Mouse (Mus musculus): ENCODE measurements around the gene Dtx2. TPM values are rescaled to one million over a fixed set of nuclear protein-coding genes. Genes with fewer than 3 reads are reported as not detected.

Gene Dtx2
- polyA plus RNA-seq, 1 experiment from 2014 or later = 22.6 TPM

DNA sequence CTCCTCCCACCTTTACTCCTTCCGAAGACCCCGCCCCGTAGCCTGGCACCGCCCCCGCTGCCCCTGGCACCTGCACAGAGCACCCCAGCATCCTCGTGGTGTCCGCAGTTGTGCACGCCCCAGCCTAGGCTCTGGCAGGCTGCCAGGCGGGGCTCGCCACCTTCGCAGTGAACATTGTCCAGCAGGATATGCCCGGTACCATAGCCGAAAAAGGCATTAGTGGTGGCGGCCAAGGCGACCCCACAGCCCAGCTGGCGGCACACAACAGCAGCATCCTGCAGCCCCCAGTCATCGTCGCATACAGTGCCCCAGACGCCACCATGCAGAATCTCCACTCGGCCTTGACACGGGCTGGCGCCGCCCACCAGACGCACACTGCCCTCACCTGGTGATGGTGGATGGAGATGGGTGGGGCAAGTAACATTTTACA, 29.1 kb upstream of the Dtx2 start:
- ATAC-seq (replicated peaks; ENCODE audit: insufficient number of reproducible peaks, low FRiP score, low TSS enrichment, low read depth) = no peak
- Histone ChIP-seq H3K9me3 (replicated peaks; ENCODE audit: control insufficient read depth, low read length) (no peaks in the 10 kb centered on the region), H3K4me2 (ENCODE audit: low read depth, low read length) (peak overlapping the region; percentile 30; the same call in 1 of the 2 replicates), H3K27ac (replicated peaks; ENCODE audit: low read depth, low read length) (no peak overlapping the region), H3K4me1 (ENCODE audit: control insufficient read depth, insufficient read depth, low read length) (peaks cover 3% of the 10 kb centered on the region; the same call in 1 of the 2 replicates), H3K36me3 (replicated peaks; ENCODE audit: control insufficient read depth, insufficient read depth, low read depth, low read length) (no peaks in the 10 kb centered on the region), H3K27me3 (ENCODE audit: control insufficient read depth, insufficient read depth, low read length) (no peaks in the 10 kb centered on the region; the same call in 1 of the 2 replicates), H3K4me3 (ENCODE audit: low read depth, low read length) (no peak overlapping the region), H3K9ac (replicated peaks; ENCODE audit: low read length) (0 out of 2 replicates have a peak overlapping the region, but pooled peaks have one; percentile 3)
- 12% methylated on average over 24 of the region's 24 CpGs for whole genome bisulfite sequencing
- no peak for DNase-seq (ENCODE audit: low spot score)

DNA sequence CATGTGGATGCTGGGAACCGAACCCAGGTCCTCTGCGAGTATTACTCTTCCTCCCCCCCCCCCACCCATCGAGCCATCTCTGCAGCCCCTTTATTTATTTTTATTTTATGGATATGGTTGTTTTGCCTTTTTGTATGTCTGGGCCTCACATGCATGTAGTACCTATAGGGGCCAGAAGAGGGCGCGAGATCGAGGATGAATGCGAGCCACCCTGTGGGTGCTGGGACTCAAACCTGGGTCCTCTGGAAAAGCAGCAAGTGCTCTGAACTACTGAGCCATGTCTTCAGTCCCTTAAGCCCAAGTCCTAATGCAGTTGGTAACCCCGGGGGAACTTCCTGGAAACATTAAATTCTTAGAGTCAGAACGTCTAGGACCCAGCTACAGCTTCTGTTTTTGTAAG, 27.7 kb upstream of the Dtx2 start:
- Histone ChIP-seq H3K4me2 (ENCODE audit: low read depth, low read length) (no peak overlapping the region), H3K4me3 (ENCODE audit: low read depth, low read length) (no peak overlapping the region), H3K27ac (replicated peaks; ENCODE audit: low read depth, low read length) (no peak overlapping the region), H3K4me1 (ENCODE audit: control insufficient read depth, insufficient read depth, low read length) (peaks cover 3% of the 10 kb centered on the region; the same call in 1 of the 2 replicates), H3K9ac (replicated peaks; ENCODE audit: low read length) (no peak overlapping the region), H3K36me3 (replicated peaks; ENCODE audit: control insufficient read depth, insufficient read depth, low read depth, low read length) (no peaks in the 10 kb centered on the region), H3K9me3 (replicated peaks; ENCODE audit: control insufficient read depth, low read length) (no peaks in the 10 kb centered on the region), H3K27me3 (ENCODE audit: control insufficient read depth, insufficient read depth, low read length) (no peaks in the 10 kb centered on the region; the same call in 1 of the 2 replicates)
- ATAC-seq (replicated peaks; ENCODE audit: insufficient number of reproducible peaks, low FRiP score, low TSS enrichment, low read depth) (no peak), DNase-seq (ENCODE audit: low spot score) (no peak)
- WGBS = 66% methylated on average over 9 of the region's 9 CpGs

DNA sequence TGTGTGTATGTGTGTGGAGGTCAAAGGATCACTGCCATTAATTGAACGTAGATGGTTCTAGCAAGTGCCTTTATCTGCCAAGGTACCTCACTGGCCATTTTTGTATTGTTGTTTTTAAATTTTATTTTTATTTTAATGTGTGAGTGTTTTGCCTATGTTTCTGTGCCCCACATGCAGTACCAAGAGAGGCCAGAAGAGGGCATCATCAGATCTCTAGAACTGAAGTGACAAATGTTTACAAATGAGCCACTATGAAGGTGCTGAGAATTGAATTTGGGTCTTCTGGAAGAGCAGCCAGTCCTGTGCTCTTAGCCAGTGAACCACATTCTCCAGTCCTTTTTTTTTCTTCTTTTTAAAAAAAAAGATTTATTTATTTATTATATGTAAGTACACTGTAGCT, 25.8 kb upstream of the Dtx2 start:
- 53% methylated on average over 1 of the region's 1 CpGs for WGBS
- H3K4me3 ChIP-seq (ENCODE audit: low read depth, low read length) = no peak overlapping the region
- H3K36me3 ChIP-seq (replicated peaks; ENCODE audit: control insufficient read depth, insufficient read depth, low read depth, low read length) = no peaks in the 10 kb centered on the region
- H3K27ac ChIP-seq (replicated peaks; ENCODE audit: low read depth, low read length) = no peak overlapping the region
- no peaks in the 10 kb centered on the region for H3K9me3 ChIP-seq (replicated peaks; ENCODE audit: control insufficient read depth, low read length)
- no peak for ATAC-seq (replicated peaks; ENCODE audit: insufficient number of reproducible peaks, low FRiP score, low TSS enrichment, low read depth)
- peak; percentile 60 for DNase-seq (ENCODE audit: low spot score)
- H3K4me2 ChIP-seq (ENCODE audit: low read depth, low read length) = no peak overlapping the region
- H3K27me3 ChIP-seq (ENCODE audit: control insufficient read depth, insufficient read depth, low read length) = no peaks in the 10 kb centered on the region; the same call in 1 of the 2 replicates
- H3K9ac ChIP-seq (replicated peaks; ENCODE audit: low read length) = no peak overlapping the region
- no peaks in the 10 kb centered on the region; the same call in 1 of the 2 replicates for H3K4me1 ChIP-seq (ENCODE audit: control insufficient read depth, insufficient read depth, low read length)

DNA sequence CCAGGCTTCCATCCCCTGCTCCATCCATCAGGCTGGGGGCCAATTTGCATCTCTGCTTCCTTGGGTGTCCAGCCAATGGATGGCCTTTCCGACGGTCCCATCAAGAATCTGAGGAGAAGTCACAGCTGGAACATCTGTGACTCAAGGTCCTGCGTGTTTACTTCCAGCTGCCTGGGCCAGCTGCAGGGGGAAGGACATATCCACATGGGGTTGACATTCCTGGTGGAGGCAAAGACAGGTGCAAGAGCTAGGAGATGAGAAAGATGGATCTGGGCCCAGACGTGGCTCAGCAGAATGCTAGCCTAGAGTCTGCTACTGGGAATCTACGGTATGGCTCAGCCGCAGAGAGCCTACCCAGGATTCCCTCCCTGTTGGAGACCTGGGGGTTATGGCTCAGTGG, 24.4 kb upstream of the Dtx2 start:
- Histone ChIP-seq H3K9me3 (replicated peaks; ENCODE audit: control insufficient read depth, low read length) (no peaks in the 10 kb centered on the region), H3K9ac (replicated peaks; ENCODE audit: low read length) (no peak overlapping the region), H3K27me3 (ENCODE audit: control insufficient read depth, insufficient read depth, low read length) (no peaks in the 10 kb centered on the region; the same call in 1 of the 2 replicates), H3K27ac (replicated peaks; ENCODE audit: low read depth, low read length) (no peak overlapping the region), H3K4me1 (ENCODE audit: control insufficient read depth, insufficient read depth, low read length) (no peaks in the 10 kb centered on the region; the same call in 1 of the 2 replicates), H3K36me3 (replicated peaks; ENCODE audit: control insufficient read depth, insufficient read depth, low read depth, low read length) (no peaks in the 10 kb centered on the region), H3K4me3 (ENCODE audit: low read depth, low read length) (no peak overlapping the region), H3K4me2 (ENCODE audit: low read depth, low read length) (no peak overlapping the region)
- DNase-seq (ENCODE audit: low spot score) (no peak), ATAC-seq (replicated peaks; ENCODE audit: insufficient number of reproducible peaks, low FRiP score, low TSS enrichment, low read depth) (no peak)
- WGBS = 82% methylated on average over 6 of the region's 6 CpGs

DNA sequence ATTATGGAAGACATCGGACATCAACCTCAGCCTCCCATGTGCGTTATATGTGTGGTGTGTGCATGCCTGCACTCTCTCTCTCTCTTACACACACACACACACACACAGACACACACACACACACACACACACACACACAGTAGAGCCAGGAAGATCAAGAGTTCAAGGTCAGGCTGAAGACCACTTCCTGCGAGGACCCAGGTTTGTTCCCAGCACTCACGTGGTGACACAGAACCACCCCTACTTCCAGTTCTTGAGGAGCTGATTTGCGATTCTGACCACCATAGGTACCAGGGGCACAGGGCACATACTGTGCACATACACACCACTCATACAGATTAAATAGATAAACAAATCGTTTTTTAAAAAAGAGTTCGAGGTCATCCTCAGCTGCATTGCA, 22.7 kb upstream of the Dtx2 start:
- no peak for ATAC-seq (replicated peaks; ENCODE audit: insufficient number of reproducible peaks, low FRiP score, low TSS enrichment, low read depth)
- WGBS = 86% methylated on average over 7 of the region's 7 CpGs
- no peaks in the 10 kb centered on the region for H3K36me3 ChIP-seq (replicated peaks; ENCODE audit: control insufficient read depth, insufficient read depth, low read depth, low read length)

DNA sequence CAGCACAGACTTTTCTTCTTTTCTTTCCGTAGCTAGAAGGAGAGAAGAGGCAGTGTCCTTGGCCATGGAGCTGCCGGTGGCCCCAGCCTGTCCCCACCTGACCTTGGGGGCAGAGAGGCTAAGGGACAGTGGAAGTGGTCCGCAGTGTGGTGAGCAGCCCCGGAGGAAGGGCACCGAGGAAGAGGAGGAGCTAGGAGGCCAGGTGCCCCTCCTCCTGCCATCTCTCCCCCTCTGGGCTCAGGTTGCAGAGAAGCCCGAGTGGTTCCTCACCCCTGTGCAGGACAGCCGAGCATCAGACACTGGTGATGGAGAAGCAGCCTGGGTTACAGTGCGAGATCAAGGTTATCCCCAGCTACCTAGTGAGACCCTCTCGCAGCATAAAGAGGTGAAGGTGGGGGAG, 20.2 kb upstream of the Dtx2 start, which contains the start of gene Ssc4d:
TSS of gene Ssc4d (minus strand) at position 167 of the 400 bp plus-strand sequence.
- Histone ChIP-seq H3K4me2 (ENCODE audit: low read depth, low read length) (peak within 1 kb of the TSS; percentile 39), H3K27ac (replicated peaks; ENCODE audit: low read depth, low read length) (no peak within 1 kb of the TSS), H3K9ac (replicated peaks; ENCODE audit: low read length) (peak within 1 kb of the TSS; percentile 28; the same call in 1 of the 2 replicates), H3K27me3 (ENCODE audit: control insufficient read depth, insufficient read depth, low read length) (no peaks in the 10 kb centered on the region), H3K4me3 (ENCODE audit: low read depth, low read length) (peak within 1 kb of the TSS; percentile 23; the same call in 1 of the 2 replicates), H3K36me3 (replicated peaks; ENCODE audit: control insufficient read depth, insufficient read depth, low read depth, low read length) (no peaks in the 10 kb centered on the region), H3K9me3 (replicated peaks; ENCODE audit: control insufficient read depth, low read length) (no peaks in the 10 kb centered on the region), H3K4me1 (ENCODE audit: control insufficient read depth, insufficient read depth, low read length) (no peaks in the 10 kb centered on the region)
- DNase-seq (ENCODE audit: low spot score) (no peak), ATAC-seq (replicated peaks; ENCODE audit: insufficient number of reproducible peaks, low FRiP score, low TSS enrichment, low read depth) (no peak)
- 22% methylated on average over 9 of the region's 9 CpGs for WGBS

More for the DNA sequence above, 22.7 kb upstream of the Dtx2 start:
- Histone ChIP-seq H3K4me2 (ENCODE audit: low read depth, low read length) (no peak overlapping the region), H3K27me3 (ENCODE audit: control insufficient read depth, insufficient read depth, low read length) (no peaks in the 10 kb centered on the region), H3K4me1 (ENCODE audit: control insufficient read depth, insufficient read depth, low read length) (no peaks in the 10 kb centered on the region), H3K4me3 (ENCODE audit: low read depth, low read length) (no peak overlapping the region), H3K9ac (replicated peaks; ENCODE audit: low read length) (no peak overlapping the region), H3K27ac (replicated peaks; ENCODE audit: low read depth, low read length) (no peak overlapping the region), H3K9me3 (replicated peaks; ENCODE audit: control insufficient read depth, low read length) (no peaks in the 10 kb centered on the region)
- no peak for DNase-seq (ENCODE audit: low spot score)

DNA sequence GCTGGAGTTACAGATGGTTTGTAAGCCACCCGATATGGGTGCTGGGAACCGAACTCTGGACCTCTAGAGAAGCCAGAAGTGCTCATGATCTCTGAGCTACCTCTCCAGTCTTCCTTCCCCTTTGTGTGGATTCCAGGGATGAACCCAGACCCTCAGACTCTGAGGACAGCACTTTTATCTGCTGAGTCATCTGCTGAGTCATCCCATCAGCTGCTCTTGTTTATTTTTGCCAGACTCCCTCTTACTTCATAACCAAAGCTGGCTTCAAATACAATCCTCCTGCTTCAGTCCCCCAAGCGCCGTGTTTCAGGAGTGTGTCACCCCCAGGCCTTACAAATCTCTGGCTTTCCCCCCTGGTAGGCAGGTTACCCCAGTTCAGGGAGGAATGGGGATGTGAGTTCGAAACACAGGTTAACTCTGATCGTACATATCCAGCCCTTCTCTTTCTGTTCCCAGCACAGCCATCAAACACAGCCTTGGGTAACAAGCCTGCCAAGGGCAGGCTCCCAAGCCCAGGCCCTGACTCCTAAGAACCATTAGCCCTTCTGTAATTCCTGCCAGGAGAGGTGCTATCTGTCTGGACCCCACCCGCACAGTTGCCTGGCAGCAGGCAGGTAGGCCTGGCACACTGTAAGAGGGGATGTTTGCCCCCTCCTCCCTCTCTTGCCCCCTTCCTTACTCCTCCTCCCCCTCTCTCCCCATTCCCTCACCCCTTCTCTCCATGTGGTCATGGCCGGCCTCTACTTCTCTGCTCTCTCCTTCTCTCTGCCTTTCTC, 18.5 kb upstream of the Dtx2 start:
- WGBS = 86% methylated on average over 8 of the region's 8 CpGs
- H3K27ac ChIP-seq (replicated peaks; ENCODE audit: low read depth, low read length) = no peak overlapping the region
- DNase-seq (ENCODE audit: low spot score) = no peak
- H3K4me2 ChIP-seq (ENCODE audit: low read depth, low read length) = no peak overlapping the region
- no peak for ATAC-seq (replicated peaks; ENCODE audit: insufficient number of reproducible peaks, low FRiP score, low TSS enrichment, low read depth)
- no peak overlapping the region for H3K4me3 ChIP-seq (ENCODE audit: low read depth, low read length)
- no peak overlapping the region for H3K9ac ChIP-seq (replicated peaks; ENCODE audit: low read length)
- no peaks in the 10 kb centered on the region for H3K36me3 ChIP-seq (replicated peaks; ENCODE audit: control insufficient read depth, insufficient read depth, low read depth, low read length)
- no peaks in the 10 kb centered on the region for H3K9me3 ChIP-seq (replicated peaks; ENCODE audit: control insufficient read depth, low read length)
- H3K4me1 ChIP-seq (ENCODE audit: control insufficient read depth, insufficient read depth, low read length) = no peaks in the 10 kb centered on the region
- no peaks in the 10 kb centered on the region for H3K27me3 ChIP-seq (ENCODE audit: control insufficient read depth, insufficient read depth, low read length)

DNA sequence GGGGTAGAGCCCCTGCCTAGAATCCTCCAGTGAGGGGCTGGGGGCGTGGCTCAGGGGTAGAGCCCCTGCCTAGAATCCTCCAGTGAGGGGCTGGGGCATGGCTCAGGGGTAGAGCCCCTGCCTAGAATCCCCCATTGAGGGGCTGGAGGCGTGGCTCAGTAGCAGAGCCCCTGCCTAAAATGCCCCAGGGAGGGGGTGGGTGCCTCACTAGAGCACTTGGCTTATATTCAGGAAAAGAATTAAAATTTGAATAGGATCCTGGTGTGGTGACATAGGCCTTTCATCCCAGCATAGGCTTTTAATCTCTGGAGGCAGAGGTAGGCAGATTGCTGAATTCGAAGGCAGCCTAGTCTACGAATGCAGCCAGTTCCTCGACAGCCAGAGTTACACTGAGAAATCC, 15.2 kb upstream of the Dtx2 start:
- no peak overlapping the region for H3K27ac ChIP-seq (replicated peaks; ENCODE audit: low read depth, low read length)
- H3K27me3 ChIP-seq (ENCODE audit: control insufficient read depth, insufficient read depth, low read length) = no peaks in the 10 kb centered on the region
- H3K4me2 ChIP-seq (ENCODE audit: low read depth, low read length) = no peak overlapping the region
- ATAC-seq (replicated peaks; ENCODE audit: insufficient number of reproducible peaks, low FRiP score, low TSS enrichment, low read depth) (no peak), DNase-seq (ENCODE audit: low spot score) (no peak)
- no peak overlapping the region for H3K9ac ChIP-seq (replicated peaks; ENCODE audit: low read length)
- no peaks in the 10 kb centered on the region for H3K4me1 ChIP-seq (ENCODE audit: control insufficient read depth, insufficient read depth, low read length)
- WGBS = 82% methylated on average over 5 of the region's 5 CpGs
- H3K4me3 ChIP-seq (ENCODE audit: low read depth, low read length) = no peak overlapping the region
- no peaks in the 10 kb centered on the region for H3K9me3 ChIP-seq (replicated peaks; ENCODE audit: control insufficient read depth, low read length)
- no peaks in the 10 kb centered on the region for H3K36me3 ChIP-seq (replicated peaks; ENCODE audit: control insufficient read depth, insufficient read depth, low read depth, low read length)
